Mouse (Mus musculus): ENCODE results near the gene Olfr1366. TPM values are rescaled to one million over a fixed set of nuclear protein-coding genes. Genes with fewer than 3 reads are reported as not detected.
"Not testable (repeated sequence)": the region's sequence is repeated elsewhere in the genome, so short reads cannot be mapped to it uniquely, and the experiment has no call there.

Olfr1366 gene
- polyA plus RNA-seq, 1 experiment from 2014 or later = 0.05 TPM

GRCm38 (mm10) chr13:21506221-21506649 is 36.4 kb downstream of the Olfr1366 start:
- no peaks in the 10 kb centered on the region for H3K9me3 ChIP-seq (ENCODE audit: control insufficient read depth, low read length)
- H3K27me3 ChIP-seq (replicated peaks; ENCODE audit: control insufficient read depth, insufficient read depth, low read length) = no peaks in the 10 kb centered on the region
- peak overlapping the region; percentile 77 for H3K9ac ChIP-seq (ENCODE audit: low read depth, low read length)
- peak overlapping the region; percentile 67 for H3K4me2 ChIP-seq
- H3K4me3 ChIP-seq (ENCODE audit: low read depth, low read length) = peak overlapping the region; percentile 67
- no peaks in the 10 kb centered on the region for H3K36me3 ChIP-seq (ENCODE audit: control insufficient read depth, insufficient read depth, low read length)
- ATAC-seq (replicated peaks; ENCODE audit: low FRiP score) (peak; percentile 100), DNase-seq (ENCODE audit: low spot score) (peak; percentile 93)
- no peak overlapping the region for H3K27ac ChIP-seq (ENCODE audit: low read depth, low read length)
- 0% methylated on average over 21 of the region's 21 CpGs for WGBS
- no peaks in the 10 kb centered on the region; the same call in 1 of the 2 replicates for H3K4me1 ChIP-seq (replicated peaks; ENCODE audit: control insufficient read depth, insufficient read depth, low read length)

GRCm38 (mm10) chr13:21502296-21502695 is 40.3 kb downstream of the Olfr1366 start:
- H3K4me2 ChIP-seq = no peak overlapping the region
- H3K27ac ChIP-seq (ENCODE audit: low read depth, low read length) = no peak overlapping the region
- H3K9ac ChIP-seq (ENCODE audit: low read depth, low read length) = no peak overlapping the region
- no peaks in the 10 kb centered on the region; the same call in 1 of the 2 replicates for H3K4me1 ChIP-seq (replicated peaks; ENCODE audit: control insufficient read depth, insufficient read depth, low read length)
- no peak overlapping the region for H3K4me3 ChIP-seq (ENCODE audit: low read depth, low read length)
- no peaks in the 10 kb centered on the region for H3K27me3 ChIP-seq (replicated peaks; ENCODE audit: control insufficient read depth, insufficient read depth, low read length)
- no peak for ATAC-seq (replicated peaks; ENCODE audit: low FRiP score)
- H3K9me3 ChIP-seq (ENCODE audit: control insufficient read depth, low read length) = no peaks in the 10 kb centered on the region
- 66% methylated on average over 5 of the region's 5 CpGs for WGBS
- DNase-seq (ENCODE audit: low spot score) = no peak
- H3K36me3 ChIP-seq (ENCODE audit: control insufficient read depth, insufficient read depth, low read length) = no peaks in the 10 kb centered on the region

- H3K27ac ChIP-seq (ENCODE audit: low read depth, low read length); H3K9ac ChIP-seq (ENCODE audit: low read depth, low read length); H3K36me3 ChIP-seq (ENCODE audit: control insufficient read depth, insufficient read depth, low read length); H3K9me3 ChIP-seq (ENCODE audit: control insufficient read depth, low read length); H3K27me3 ChIP-seq (replicated peaks; ENCODE audit: control insufficient read depth, insufficient read depth, low read length); H3K4me3 ChIP-seq (ENCODE audit: low read depth, low read length); H3K4me2 ChIP-seq; ATAC-seq (replicated peaks; ENCODE audit: low FRiP score); DNase-seq (ENCODE audit: low spot score); H3K4me1 ChIP-seq (replicated peaks; ENCODE audit: control insufficient read depth, insufficient read depth, low read length): not testable (repeated sequence)
- WGBS = 89% methylated on average over 17 of the region's 17 CpGs
Observed at GRCm38 (mm10) chr13:21501182-21501581, 41.4 kb downstream of the Olfr1366 start, which contains the start of gene Gm11273. Gene Gm11273 (minus strand): TSS chr13:21501418.

DNA sequence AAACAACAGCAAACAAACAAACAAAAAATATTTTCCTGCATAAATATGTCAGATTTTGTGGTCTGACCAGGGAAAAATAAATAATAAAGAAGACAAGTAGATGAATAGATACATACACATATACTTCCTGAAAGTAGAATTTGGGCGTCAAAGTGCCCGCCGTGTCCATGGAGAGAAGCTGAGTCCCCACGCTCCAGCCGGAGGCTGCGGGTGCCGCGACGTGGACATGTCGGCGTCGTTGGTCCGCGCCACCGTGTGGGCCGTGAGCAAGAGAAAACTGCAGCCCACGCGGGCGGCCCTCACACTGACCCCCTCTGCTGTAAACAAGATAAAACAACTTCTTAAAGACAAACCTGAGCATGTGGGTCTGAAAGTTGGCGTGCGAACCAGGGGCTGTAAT is 47.5 kb downstream of the Olfr1366 start, which contains the start of gene AK157302:
TSS of gene AK157302 (plus strand) at position 144 of the 400 bp plus-strand sequence.
- no peak within 1 kb of the TSS for H3K9ac ChIP-seq (ENCODE audit: low read depth, low read length)
- ATAC-seq (replicated peaks; ENCODE audit: low FRiP score) (no peak), DNase-seq (ENCODE audit: low spot score) (no peak)
- no peaks in the 10 kb centered on the region for H3K36me3 ChIP-seq (ENCODE audit: control insufficient read depth, insufficient read depth, low read length)
- no peaks in the 10 kb centered on the region for H3K9me3 ChIP-seq (ENCODE audit: control insufficient read depth, low read length)
- H3K4me3 ChIP-seq (ENCODE audit: low read depth, low read length) = no peak within 1 kb of the TSS
- H3K27me3 ChIP-seq (replicated peaks; ENCODE audit: control insufficient read depth, insufficient read depth, low read length) = no peaks in the 10 kb centered on the region
- H3K27ac ChIP-seq (ENCODE audit: low read depth, low read length) = no peak within 1 kb of the TSS
- no peaks in the 10 kb centered on the region for H3K4me1 ChIP-seq (replicated peaks; ENCODE audit: control insufficient read depth, insufficient read depth, low read length)
- no peak within 1 kb of the TSS for H3K4me2 ChIP-seq
- WGBS = 91% methylated on average over 21 of the region's 21 CpGs

DNA sequence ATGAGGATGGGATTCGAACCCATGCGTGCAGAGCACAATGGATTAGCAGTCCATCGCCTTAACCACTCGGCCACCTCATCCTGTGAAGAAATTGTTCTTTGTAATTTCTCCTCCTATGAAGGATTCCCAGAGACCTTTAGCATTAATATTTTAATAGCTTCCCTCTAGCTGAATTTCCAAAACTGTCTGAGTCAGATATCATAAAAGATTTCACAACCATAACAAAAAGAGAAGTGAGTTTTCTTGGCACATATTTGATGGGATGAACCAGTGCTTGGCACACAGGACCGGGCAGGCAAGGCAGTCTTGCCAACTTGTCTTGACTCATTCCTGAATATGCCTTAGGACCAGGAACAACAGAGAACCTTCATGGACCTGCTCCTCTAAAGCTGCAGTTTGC is 49.8 kb downstream of the Olfr1366 start:
- no peak for ATAC-seq (replicated peaks; ENCODE audit: low FRiP score)
- no peaks in the 10 kb centered on the region for H3K9me3 ChIP-seq (ENCODE audit: control insufficient read depth, low read length)
- 91% methylated on average over 5 of the region's 5 CpGs for WGBS

GRCm38 (mm10) chr13:21486881-21487280 is 55.7 kb downstream of the Olfr1366 start:
- Histone ChIP-seq H3K4me2 (no peak overlapping the region), H3K4me1 (replicated peaks; ENCODE audit: control insufficient read depth, insufficient read depth, low read length) (no peaks in the 10 kb centered on the region), H3K9me3 (ENCODE audit: control insufficient read depth, low read length) (no peaks in the 10 kb centered on the region), H3K27me3 (replicated peaks; ENCODE audit: control insufficient read depth, insufficient read depth, low read length) (no peaks in the 10 kb centered on the region), H3K27ac (ENCODE audit: low read depth, low read length) (no peak overlapping the region), H3K36me3 (ENCODE audit: control insufficient read depth, insufficient read depth, low read length) (no peaks in the 10 kb centered on the region), H3K9ac (ENCODE audit: low read depth, low read length) (no peak overlapping the region), H3K4me3 (ENCODE audit: low read depth, low read length) (no peak overlapping the region)
- 88% methylated on average over 1 of the region's 1 CpGs for WGBS
- ATAC-seq (replicated peaks; ENCODE audit: low FRiP score) (no peak), DNase-seq (ENCODE audit: low spot score) (no peak)

More for the DNA sequence above, 49.8 kb downstream of the Olfr1366 start:
- Histone ChIP-seq H3K9ac (ENCODE audit: low read depth, low read length) (no peak overlapping the region), H3K4me1 (replicated peaks; ENCODE audit: control insufficient read depth, insufficient read depth, low read length) (no peaks in the 10 kb centered on the region), H3K27ac (ENCODE audit: low read depth, low read length) (no peak overlapping the region), H3K27me3 (replicated peaks; ENCODE audit: control insufficient read depth, insufficient read depth, low read length) (no peaks in the 10 kb centered on the region), H3K4me2 (no peak overlapping the region), H3K4me3 (ENCODE audit: low read depth, low read length) (no peak overlapping the region), H3K36me3 (ENCODE audit: control insufficient read depth, insufficient read depth, low read length) (no peaks in the 10 kb centered on the region)
- DNase-seq (ENCODE audit: low spot score) = no peak

Other genes with a start within 250 kb of the Olfr1366 start
- gene Gpx6, start 230.7 kb downstream of the Olfr1366 start, polyA plus RNA-seq (2014; fragmentation: Nextera tagmentation; extraction: Ambion mirVana) = not detected in 2 replicates
- not detected in 2 replicates for gene Olfr1367, start 195.9 kb downstream of the Olfr1366 start, polyA plus RNA-seq (2014; fragmentation: Nextera tagmentation; extraction: Ambion mirVana)
- gene Zscan12, start 180.0 kb downstream of the Olfr1366 start, polyA plus RNA-seq (2014; fragmentation: Nextera tagmentation; extraction: Ambion mirVana) = 10.2 and 12.0 TPM in 2 replicates
- 49.7 and 53.4 TPM in 2 replicates for gene Zkscan3, start 140.1 kb downstream of the Olfr1366 start, polyA plus RNA-seq (2014; fragmentation: Nextera tagmentation; extraction: Ambion mirVana)
- gene Pgbd1, start 101.8 kb downstream of the Olfr1366 start, polyA plus RNA-seq (2014; fragmentation: Nextera tagmentation; extraction: Ambion mirVana) = 2.4 and 2.8 TPM in 2 replicates
- gene Zscan26, start 89.1 kb downstream of the Olfr1366 start, polyA plus RNA-seq (2014; fragmentation: Nextera tagmentation; extraction: Ambion mirVana) = 13.5 and 16.6 TPM in 2 replicates
- gene Nkapl, start 74.3 kb downstream of the Olfr1366 start, polyA plus RNA-seq (2014; fragmentation: Nextera tagmentation; extraction: Ambion mirVana) = 1.1 and 1.5 TPM in 2 replicates
- gene Zkscan4, start 63.9 kb downstream of the Olfr1366 start, polyA plus RNA-seq (2014; fragmentation: Nextera tagmentation; extraction: Ambion mirVana) = 0.90 and 1.1 TPM in 2 replicates
- not detected in 2 replicates for gene Gm10065, start 63.4 kb downstream of the Olfr1366 start, polyA plus RNA-seq (2014; fragmentation: Nextera tagmentation; extraction: Ambion mirVana)
- gene AK157302, start 47.6 kb downstream of the Olfr1366 start, polyA plus RNA-seq (2014; fragmentation: Nextera tagmentation; extraction: Ambion mirVana) = 0.22 and 0.42 TPM in 2 replicates
- gene Gm11273, start 41.4 kb downstream of the Olfr1366 start, polyA plus RNA-seq (2014; fragmentation: Nextera tagmentation; extraction: Ambion mirVana) = 7.2 and 7.8 TPM in 2 replicates
- gene Zkscan8, start 11.7 kb downstream of the Olfr1366 start, polyA plus RNA-seq (2014; fragmentation: Nextera tagmentation; extraction: Ambion mirVana) = 5.1 and 5.7 TPM in 2 replicates
- not detected in 2 replicates for gene Olfr1535, start 17.1 kb upstream of the Olfr1366 start, polyA plus RNA-seq (2014; fragmentation: Nextera tagmentation; extraction: Ambion mirVana)
- gene Olfr1364, start 39.0 kb upstream of the Olfr1366 start, polyA plus RNA-seq (2014; fragmentation: Nextera tagmentation; extraction: Ambion mirVana) = not detected in 2 replicates
- not detected in 2 replicates for gene Olfr1362, start 71.2 kb upstream of the Olfr1366 start, polyA plus RNA-seq (2014; fragmentation: Nextera tagmentation; extraction: Ambion mirVana)
- gene Olfr11, start 99.7 kb upstream of the Olfr1366 start, polyA plus RNA-seq (2014; fragmentation: Nextera tagmentation; extraction: Ambion mirVana) = not detected in 2 replicates
- not detected in 2 replicates for gene Olfr1361, start 120.6 kb upstream of the Olfr1366 start, polyA plus RNA-seq (2014; fragmentation: Nextera tagmentation; extraction: Ambion mirVana)
- not detected in 2 replicates for gene Olfr1360, start 134.6 kb upstream of the Olfr1366 start, polyA plus RNA-seq (2014; fragmentation: Nextera tagmentation; extraction: Ambion mirVana)
- gene Olfr1359, start 155.3 kb upstream of the Olfr1366 start, polyA plus RNA-seq (2014; fragmentation: Nextera tagmentation; extraction: Ambion mirVana) = not detected in 2 replicates
- gene Hist1h2bl, start 173.3 kb upstream of the Olfr1366 start, polyA plus RNA-seq (2014; fragmentation: Nextera tagmentation; extraction: Ambion mirVana) = 1.1 and 1.6 TPM in 2 replicates
- 6.2 and 10.1 TPM in 2 replicates for gene Hist1h2ai, start 173.6 kb upstream of the Olfr1366 start, polyA plus RNA-seq (2014; fragmentation: Nextera tagmentation; extraction: Ambion mirVana)
- 4.5 and 6.5 TPM in 2 replicates for gene Hist1h3h, start 174.9 kb upstream of the Olfr1366 start, polyA plus RNA-seq (2014; fragmentation: Nextera tagmentation; extraction: Ambion mirVana)
- gene Hist1h2bm, start 179.2 kb upstream of the Olfr1366 start, polyA plus RNA-seq (2014; fragmentation: Nextera tagmentation; extraction: Ambion mirVana) = 4.2 and 5.1 TPM in 2 replicates
- gene Hist1h4j, start 192.3 kb upstream of the Olfr1366 start, polyA plus RNA-seq (2014; fragmentation: Nextera tagmentation; extraction: Ambion mirVana) = 0.80 and 1.1 TPM in 2 replicates
- 2.4 and 5.1 TPM in 2 replicates for gene Hist1h4k, start 207.7 kb upstream of the Olfr1366 start, polyA plus RNA-seq (2014; fragmentation: Nextera tagmentation; extraction: Ambion mirVana)
- 7.6 and 7.7 TPM in 2 replicates for gene Hist1h2ak, start 211.0 kb upstream of the Olfr1366 start, polyA plus RNA-seq (2014; fragmentation: Nextera tagmentation; extraction: Ambion mirVana)
- gene Hist1h2bn, start 211.3 kb upstream of the Olfr1366 start, polyA plus RNA-seq (2014; fragmentation: Nextera tagmentation; extraction: Ambion mirVana) = 1.9 and 2.0 TPM in 2 replicates
- gene Hist1h1b, start 237.8 kb upstream of the Olfr1366 start, polyA plus RNA-seq (2014; fragmentation: Nextera tagmentation; extraction: Ambion mirVana) = 19.0 and 20.4 TPM in 2 replicates
- gene Hist1h3i, start 240.6 kb upstream of the Olfr1366 start, polyA plus RNA-seq (2014; fragmentation: Nextera tagmentation; extraction: Ambion mirVana) = 194 and 232 TPM in 2 replicates
- 5.8 and 12.6 TPM in 2 replicates for gene Hist1h2an, start 244.4 kb upstream of the Olfr1366 start, polyA plus RNA-seq (2014; fragmentation: Nextera tagmentation; extraction: Ambion mirVana)
- 0.86 and 1.6 TPM in 2 replicates for gene Hist1h2bp, start 244.7 kb upstream of the Olfr1366 start, polyA plus RNA-seq (2014; fragmentation: Nextera tagmentation; extraction: Ambion mirVana)